Mouse (Mus musculus) kidney, postnatal 0 days (tissue): ENCODE measurements at regions not wholly inside any gene's neighbourhood (a gene's known extent, or its start where the extent isn't known, plus 50 kb on each side); places are given as distances from the start of the nearest gene placed in this dataset.

ENCODE experiments used
- ATAC-seq: fragments of 200-750 bp; cut with Nextera tagmentation; replicated peaks from 2 replicates; pipeline ENCODE4 v1.8.0; 2017; ENCODE audit warnings: low read depth, moderate number of reproducible peaks, moderate TSS enrichment, moderate library complexity; ENCODE audit not compliant: low FRiP score
- DNase-seq: peaks from one replicate; pipeline ENCODE4 v3.0.0-alpha.2; 2016; ENCODE audit warnings: low spot score
- H3K27ac ChIP-seq: fragments of 300-500 bp; sonication (generic); 2 replicates; pipeline ENCODE4 v1.5.1; 2014; ENCODE audit warnings: mild to moderate bottlenecking
- H3K27me3 ChIP-seq: fragments of 300-500 bp; sonication (generic); 2 replicates; pipeline ENCODE4 v1.6.1; 2014; ENCODE audit warnings: low read length, mixed read lengths; ENCODE audit not compliant: insufficient read depth
- H3K36me3 ChIP-seq: fragments of 300-500 bp; sonication (generic); 2 replicates; pipeline ENCODE4 v1.6.1; 2014; ENCODE audit warnings: low read length, mixed read lengths; ENCODE audit not compliant: insufficient read depth
- H3K4me1 ChIP-seq: fragments of 300-500 bp; sonication (generic); replicated peaks from 2 replicates; pipeline ENCODE4 v1.6.1; 2014; ENCODE audit warnings: antibody characterized with exemption, low read length, mixed read lengths; ENCODE audit not compliant: insufficient read depth
- H3K4me2 ChIP-seq: fragments of 300-500 bp; sonication (generic); 2 replicates; pipeline ENCODE4 v1.6.1; 2014; ENCODE audit warnings: mild to moderate bottlenecking, low read length, moderate library complexity, mixed read lengths
- H3K4me3 ChIP-seq: fragments of 300-500 bp; sonication (generic); replicated peaks from 2 replicates; pipeline ENCODE4 v1.5.1; 2014; ENCODE audit warnings: low read depth, low read length
- H3K9ac ChIP-seq: fragments of 300-500 bp; sonication (generic); 2 replicates; pipeline ENCODE4 v1.6.1; 2014; ENCODE audit warnings: low read depth, low read length
- H3K9me3 ChIP-seq: fragments of 300-500 bp; sonication (generic); replicated peaks from 2 replicates; pipeline ENCODE4 v1.6.1; 2016; ENCODE audit warnings: low read length, inconsistent platforms, mixed read lengths
- CTCF ChIP-seq: IDR thresholded peaks from 2 replicates; pipeline ENCODE4 v1.5.1; 2016; ENCODE audit warnings: antibody characterized with exemption, low read depth, mild to moderate bottlenecking, moderate library complexity
- WGBS: fragments of 180-500 bp; shearing (Covaris S2); extraction: QIAGEN DNeasy Blood & Tissue Kit; methylation state at CpG from one replicate; pipeline ENCODE4 v1.1.7; 2014; 5-methylcytosine and 5-hydroxymethylcytosine counted together

DNA sequence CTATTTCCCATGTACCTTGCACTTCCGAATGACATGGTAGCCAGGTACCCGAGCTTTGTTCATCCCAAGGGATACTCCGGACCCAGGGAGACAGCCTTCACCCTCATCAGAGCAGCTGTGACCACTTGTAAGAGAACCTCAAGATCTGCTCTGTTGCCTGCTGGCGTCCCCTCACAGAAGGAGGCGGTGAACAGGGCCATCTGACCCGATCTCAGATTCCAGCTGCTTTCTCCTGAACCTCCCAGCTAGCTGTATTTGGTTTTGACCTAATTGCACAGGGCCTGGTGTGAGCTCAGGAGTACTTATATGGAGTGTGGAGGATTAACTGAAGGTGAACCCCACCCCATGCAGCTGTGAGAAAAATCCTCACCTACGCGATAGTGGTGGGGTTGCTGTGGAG is 344.5 kb upstream of the Fam19a5 start:
- Histone ChIP-seq H3K36me3 (no peaks in the 10 kb centered on the region), H3K27me3 (no peaks in the 10 kb centered on the region), H3K4me2 (no peak overlapping the region), H3K9me3 (no peaks in the 10 kb centered on the region), H3K27ac (no peak overlapping the region), H3K4me1 (no peaks in the 10 kb centered on the region), H3K9ac (no peak overlapping the region), H3K4me3 (no peak overlapping the region)
- ATAC-seq (no peak), DNase-seq (no peak)
- 78% methylated on average over 8 of the region's 8 CpGs for whole genome bisulfite sequencing
- TF ChIP-seq CTCF: no peak

GRCm38 (mm10) chr15:87200282-87201048 is 343.6 kb upstream of the Fam19a5 start:
- no peak overlapping the region for H3K27ac ChIP-seq
- no peak for DNase-seq
- H3K9ac ChIP-seq: no peak overlapping the region
- ATAC-seq: no peak
- H3K27me3 ChIP-seq: no peaks in the 10 kb centered on the region
- TF ChIP-seq CTCF: no peak
- WGBS: 61% methylated on average over 19 of the region's 19 CpGs
- no peaks in the 10 kb centered on the region for H3K4me1 ChIP-seq
- no peaks in the 10 kb centered on the region for H3K36me3 ChIP-seq
- H3K4me2 ChIP-seq: no peak overlapping the region
- no peaks in the 10 kb centered on the region for H3K9me3 ChIP-seq
- H3K4me3 ChIP-seq: no peak overlapping the region

GRCm38 (mm10) chr15:87201055-87201454 is 343.0 kb upstream of the Fam19a5 start:
- 69% methylated on average over 7 of the region's 7 CpGs for WGBS
- H3K27me3 ChIP-seq: no peaks in the 10 kb centered on the region
- no peak for DNase-seq

GRCm38 (mm10) chr15:87229951-87230350 is 314.1 kb upstream of the Fam19a5 start:
- Histone ChIP-seq H3K36me3 (no peaks in the 10 kb centered on the region), H3K27ac (no peak overlapping the region), H3K27me3 (no peaks in the 10 kb centered on the region), H3K9me3 (no peaks in the 10 kb centered on the region), H3K4me2 (no peak overlapping the region), H3K9ac (no peak overlapping the region), H3K4me3 (no peak overlapping the region), H3K4me1 (no peaks in the 10 kb centered on the region)
- no peak for ATAC-seq
- DNase-seq: no peak
- WGBS: 59% methylated on average over 3 of the region's 3 CpGs
- no peak for TF ChIP-seq CTCF

More at GRCm38 (mm10) chr15:87201055-87201454, 343.0 kb upstream of the Fam19a5 start:
- H3K27ac ChIP-seq: no peak overlapping the region
- no peak for ATAC-seq
- H3K9ac ChIP-seq: no peak overlapping the region
- H3K9me3 ChIP-seq: no peaks in the 10 kb centered on the region
- no peak overlapping the region for H3K4me3 ChIP-seq
- H3K36me3 ChIP-seq: no peaks in the 10 kb centered on the region
- no peak overlapping the region for H3K4me2 ChIP-seq
- H3K4me1 ChIP-seq: no peaks in the 10 kb centered on the region
- no peak for TF ChIP-seq CTCF

DNA sequence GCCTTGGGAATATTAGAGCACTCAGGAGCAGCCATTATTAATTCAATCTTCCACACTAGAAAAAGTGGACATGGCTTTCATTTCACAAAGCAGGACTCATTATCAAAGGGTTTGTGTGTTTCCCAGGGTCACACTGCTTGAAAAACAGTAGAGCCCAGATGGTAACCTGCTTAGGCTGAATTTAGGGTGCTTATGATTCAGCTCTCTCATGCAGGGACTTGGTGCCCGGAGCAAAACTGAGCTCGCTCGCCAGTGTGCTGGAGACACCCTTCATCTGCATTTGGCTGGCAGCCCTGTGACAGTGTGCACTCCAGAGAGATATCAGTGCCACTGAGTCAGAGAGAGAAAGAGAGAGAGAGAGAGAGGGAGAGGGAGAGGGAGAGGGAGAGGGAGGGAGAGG is 308.0 kb upstream of the Fam19a5 start:
- no peaks in the 10 kb centered on the region for H3K9me3 ChIP-seq
- no peak overlapping the region for H3K9ac ChIP-seq
- no peaks in the 10 kb centered on the region for H3K27me3 ChIP-seq
- H3K4me3 ChIP-seq: no peak overlapping the region
- DNase-seq (no peak), ATAC-seq (no peak)
- no peak for TF ChIP-seq CTCF
- no peak overlapping the region for H3K27ac ChIP-seq
- H3K36me3 ChIP-seq: no peaks in the 10 kb centered on the region
- 77% methylated on average over 3 of the region's 3 CpGs for WGBS
- H3K4me2 ChIP-seq: no peak overlapping the region
- H3K4me1 ChIP-seq: no peaks in the 10 kb centered on the region

- no peak overlapping the region for H3K27ac ChIP-seq
- WGBS: 92% methylated on average over 11 of the region's 11 CpGs
- ATAC-seq: no peak
- no peak overlapping the region for H3K9ac ChIP-seq
- H3K36me3 ChIP-seq: no peaks in the 10 kb centered on the region
- no peaks in the 10 kb centered on the region for H3K4me1 ChIP-seq
- no peak overlapping the region for H3K4me3 ChIP-seq
- no peak for TF ChIP-seq CTCF
- no peaks in the 10 kb centered on the region for H3K27me3 ChIP-seq
- H3K9me3 ChIP-seq: no peaks in the 10 kb centered on the region
- no peak overlapping the region for H3K4me2 ChIP-seq
- DNase-seq: no peak
These were observed 305.0 kb upstream of the Fam19a5 start for GRCm38 (mm10) chr15:87239057-87239456.

- DNase-seq (no peak), ATAC-seq (no peak)
- H3K9me3 ChIP-seq: no peaks in the 10 kb centered on the region
- H3K4me2 ChIP-seq: no peak overlapping the region
- WGBS: 69% methylated on average over 6 of the region's 6 CpGs
- H3K27ac ChIP-seq: no peak overlapping the region
- H3K36me3 ChIP-seq: no peaks in the 10 kb centered on the region
- no peaks in the 10 kb centered on the region for H3K4me1 ChIP-seq
- no peaks in the 10 kb centered on the region for H3K27me3 ChIP-seq
- TF ChIP-seq CTCF: no peak
- H3K9ac ChIP-seq: no peak overlapping the region
- H3K4me3 ChIP-seq: no peak overlapping the region
These were observed 282.6 kb upstream of the Fam19a5 start for GRCm38 (mm10) chr15:87261497-87261896.
